Mouse (Mus musculus) testis, adult 2 months (tissue): Measurements from ENCODE around the gene Hsph1. TPM values are rescaled to one million over a fixed set of nuclear protein-coding genes. Genes with fewer than 3 reads are reported as not detected.

Experiments used
- H3K27ac ChIP-seq: fragments of 200-500 bp; 2 replicates; pipeline ENCODE4 v1.5.1; 2012; ENCODE audit warnings: low read depth, low read length; ENCODE audit not compliant: control insufficient read depth, insufficient read depth
- H3K27me3 ChIP-seq: fragments of 200-500 bp; 2 replicates; pipeline ENCODE4 v1.6.1; 2012; ENCODE audit warnings: mild to moderate bottlenecking, low read length, moderate library complexity; ENCODE audit not compliant: control insufficient read depth, insufficient read depth
- H3K36me3 ChIP-seq: fragments of 200-500 bp; 2 replicates; pipeline ENCODE4 v1.6.1; 2012; ENCODE audit warnings: mild to moderate bottlenecking, low read length; ENCODE audit not compliant: control insufficient read depth, insufficient read depth
- H3K4me1 ChIP-seq: fragments of 200-500 bp; 2 replicates; pipeline ENCODE4 v1.6.1; 2012; ENCODE audit warnings: low read length; ENCODE audit not compliant: control insufficient read depth, insufficient read depth
- H3K4me3 ChIP-seq: fragments of 200-500 bp; 2 replicates; pipeline ENCODE4 v1.5.1; 2012; ENCODE audit warnings: low read depth, mild to moderate bottlenecking, low read length, moderate library complexity, mixed read lengths; ENCODE audit not compliant: control insufficient read depth
- CTCF ChIP-seq: fragments of 200-500 bp; IDR thresholded peaks from 2 replicates; pipeline ENCODE4 v1.5.1; 2012; ENCODE audit warnings: low read depth, mild to moderate bottlenecking, inconsistent platforms, low read length, moderate library complexity; ENCODE audit not compliant: control insufficient read depth, insufficient read depth, insufficient replicate concordance
- POLR2A ChIP-seq: fragments of 200-500 bp; IDR thresholded peaks from 2 replicates; pipeline ENCODE4 v1.6.1; 2012; ENCODE audit warnings: low read depth, mild to moderate bottlenecking, inconsistent platforms, low read length, moderate library complexity; ENCODE audit not compliant: control insufficient read depth
- polyA plus RNA-seq: library from polyadenylated mRNA; depleted of rRNA; stranded (reverse); fragments of >200 nt; gene quantifications from 2 replicates; pipeline ENCODE4 v1.2.3, GENCODE M21; 2012; rRNA removed

Hsph1 gene
- polyA plus RNA-seq, result 19.7 and 22.7 TPM in 2 replicates

DNA sequence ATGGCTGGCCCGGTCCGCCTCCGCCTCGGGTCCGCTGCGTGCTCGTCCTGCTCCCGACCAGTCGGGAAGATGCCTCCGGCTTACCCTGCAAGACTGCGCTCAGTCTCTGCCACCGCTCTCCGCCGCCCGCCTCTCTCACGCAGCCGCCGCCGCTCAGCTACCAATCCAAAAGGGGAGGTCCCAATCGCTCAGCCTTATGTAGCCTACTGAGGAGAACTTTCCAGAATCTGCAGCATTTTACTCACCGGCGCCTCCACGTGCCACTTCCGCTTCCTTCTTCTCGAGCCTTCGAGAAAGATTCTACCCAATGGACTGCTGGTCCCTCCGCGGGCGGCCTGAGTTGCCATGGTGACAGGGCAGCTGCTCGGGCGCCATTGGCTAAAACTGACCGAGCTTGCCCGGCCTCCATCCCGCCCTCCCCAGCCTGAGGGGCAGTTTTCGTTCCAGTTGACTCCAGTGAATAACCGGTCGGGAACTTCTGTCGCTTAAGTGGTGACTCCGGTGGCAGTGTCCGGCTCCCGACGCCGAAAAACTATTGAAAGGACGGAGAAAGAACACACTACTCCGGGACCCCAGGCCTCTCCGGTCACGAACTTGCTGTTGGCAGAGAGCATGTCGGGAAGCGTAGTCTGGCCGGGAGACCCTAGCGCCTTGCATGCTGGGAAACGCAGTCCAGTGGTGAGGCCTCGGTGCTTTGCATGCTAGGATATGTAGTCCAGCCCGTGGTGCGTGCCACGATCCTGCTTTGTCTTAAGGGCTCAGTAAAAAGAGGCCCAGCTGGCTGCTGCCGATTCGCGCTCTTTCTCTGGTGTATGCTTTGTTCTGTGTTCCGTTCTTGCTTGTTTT lies at the start of gene Hsph1:
Gene Hsph1 (minus strand): TSS at position 302 of the 846 bp plus-strand sequence.
- TF ChIP-seq POLR2A (peak; percentile 79), CTCF (no peak)
- Histone ChIP-seq H3K4me3 (peak within 1 kb of the TSS; percentile 94), H3K27me3 (no peaks in the 10 kb centered on the region), H3K27ac (peak within 1 kb of the TSS; percentile 96), H3K36me3 (peaks cover 1% of the 10 kb centered on the region), H3K4me1 (no peaks in the 10 kb centered on the region; the same call in 1 of the 2 replicates)

- no peaks in the 10 kb centered on the region for H3K27me3 ChIP-seq
- H3K36me3 ChIP-seq, result no peaks in the 10 kb centered on the region
- TF ChIP-seq POLR2A, result no peak
- TF ChIP-seq CTCF, result no peak
- H3K27ac ChIP-seq, result no peak overlapping the region
- H3K4me3 ChIP-seq, result no peak overlapping the region
- H3K4me1 ChIP-seq, result peaks cover 2% of the 10 kb centered on the region
These were observed 44.8 kb upstream of the Hsph1 start for GRCm38 (mm10) chr5:149680946-149681345.

DNA sequence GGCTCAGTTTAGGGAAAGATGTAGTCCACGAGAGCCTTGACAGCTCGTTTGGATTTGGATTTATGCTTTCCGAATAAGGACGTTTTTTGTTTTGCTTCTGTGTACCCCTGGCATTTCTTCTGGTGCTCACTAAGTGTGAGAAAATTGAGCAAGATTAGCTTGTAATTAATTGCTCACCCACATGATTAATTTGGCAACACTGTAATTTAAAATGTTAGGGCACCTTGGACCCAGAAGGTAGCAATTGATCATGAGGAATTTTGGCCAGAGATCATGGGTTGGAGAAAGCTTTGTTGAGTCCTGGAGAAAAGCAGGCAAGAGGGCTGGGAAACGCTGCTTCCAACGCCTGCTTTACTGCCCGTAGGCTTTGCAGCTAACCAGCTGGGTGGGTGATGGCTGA lies 43.7 kb upstream of the Hsph1 start:
- no peaks in the 10 kb centered on the region for H3K27me3 ChIP-seq
- TF ChIP-seq CTCF, result no peak
- no peak for TF ChIP-seq POLR2A
- no peaks in the 10 kb centered on the region for H3K36me3 ChIP-seq
- H3K27ac ChIP-seq, result no peak overlapping the region
- no peak overlapping the region for H3K4me3 ChIP-seq
- peaks cover 2% of the 10 kb centered on the region for H3K4me1 ChIP-seq

DNA sequence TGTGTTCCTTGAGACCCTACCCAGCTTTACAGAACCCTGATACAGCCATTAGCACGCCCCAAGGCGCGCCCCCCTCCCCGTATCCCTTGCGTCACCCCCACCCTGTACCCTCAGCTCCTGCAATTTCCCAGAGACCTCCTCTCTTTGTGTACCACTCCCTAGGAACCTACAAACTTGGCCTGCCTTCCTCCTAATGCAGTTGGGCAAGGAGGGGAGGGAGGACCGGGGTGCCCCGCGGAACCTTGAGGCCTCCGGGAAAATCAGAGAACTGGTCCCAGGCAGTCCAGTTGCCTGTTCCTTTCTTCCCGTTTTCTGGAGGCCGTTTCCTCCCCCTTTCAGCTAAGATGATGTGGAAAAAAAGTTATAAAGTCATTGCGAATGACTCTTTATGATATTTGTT lies 43.2 kb upstream of the Hsph1 start:
- Histone ChIP-seq H3K4me3 (no peak overlapping the region), H3K27me3 (no peaks in the 10 kb centered on the region), H3K4me1 (peaks cover 2% of the 10 kb centered on the region), H3K36me3 (no peaks in the 10 kb centered on the region), H3K27ac (no peak overlapping the region)
- TF ChIP-seq CTCF, result no peak
- TF ChIP-seq POLR2A, result no peak

DNA sequence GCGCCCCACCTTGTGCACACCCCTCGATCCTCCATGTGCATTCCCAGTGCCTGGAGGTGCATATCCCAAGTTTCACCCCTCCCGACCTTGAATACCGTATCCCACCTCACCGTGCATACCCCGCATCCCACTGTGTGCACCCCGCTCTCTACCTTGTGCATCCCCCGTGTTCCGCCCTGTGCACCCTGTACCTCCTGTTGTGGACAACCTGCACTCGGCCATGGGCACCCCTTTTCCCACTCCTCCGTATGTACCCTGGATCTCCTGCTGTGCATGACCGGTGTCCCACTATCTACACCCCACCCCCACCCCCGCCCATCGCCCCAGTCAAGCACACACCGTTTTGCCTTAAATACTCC lies 42.8 kb upstream of the Hsph1 start:
- H3K4me3 ChIP-seq, result peak overlapping the region; percentile 88
- peaks cover 2% of the 10 kb centered on the region for H3K4me1 ChIP-seq
- TF ChIP-seq POLR2A (no peak), CTCF (no peak)
- H3K36me3 ChIP-seq, result no peaks in the 10 kb centered on the region
- H3K27ac ChIP-seq, result no peak overlapping the region
- H3K27me3 ChIP-seq, result no peaks in the 10 kb centered on the region

DNA sequence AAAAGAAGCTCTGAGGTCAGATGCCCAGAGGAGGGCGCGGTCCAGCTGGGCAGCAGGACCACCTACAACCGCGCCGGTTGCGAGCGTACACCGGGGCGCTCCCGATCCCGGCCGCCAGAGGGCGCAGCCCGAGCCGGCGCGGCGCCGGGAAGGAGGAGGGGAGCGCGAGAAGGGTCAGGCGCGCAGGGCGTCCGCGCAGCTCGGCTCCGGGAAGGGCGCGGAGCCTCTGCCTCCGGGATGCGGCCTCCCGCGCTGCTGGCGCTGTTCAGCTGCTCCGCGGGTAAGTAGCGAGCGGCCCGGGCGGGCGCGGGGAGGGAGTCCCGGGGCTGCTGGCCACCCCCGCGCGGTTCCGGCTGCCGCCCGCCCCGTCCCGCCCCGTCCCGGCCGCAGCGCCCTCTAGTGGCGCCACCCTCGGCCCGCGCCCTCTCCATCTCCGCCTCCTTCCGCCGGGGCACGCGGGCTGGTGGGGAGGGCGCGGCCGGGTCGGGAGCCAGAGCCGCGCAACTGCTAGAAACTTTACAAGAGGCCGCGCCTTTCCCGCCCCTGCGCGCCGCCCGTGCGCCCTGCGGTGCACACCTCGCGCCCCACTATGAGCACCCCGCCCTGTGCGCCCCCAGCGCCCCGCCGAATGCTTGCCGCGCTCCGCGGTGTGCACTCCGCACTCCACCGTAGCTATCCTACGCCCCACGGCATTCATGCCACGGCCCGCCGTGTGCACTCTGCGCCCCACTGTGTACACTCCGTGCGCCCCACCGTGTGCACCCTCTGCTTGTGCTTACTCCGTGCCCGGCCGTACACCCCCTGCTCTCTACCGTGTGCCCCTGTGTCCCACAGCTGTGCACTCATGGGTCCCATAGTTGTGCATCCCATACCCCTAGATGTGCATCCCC lies 42.2 kb upstream of the Hsph1 start, which contains the start of gene B3glct:
Gene B3glct (plus strand): TSS at position 131 of the 890 bp plus-strand sequence.
- TF ChIP-seq POLR2A, result no peak
- peak; percentile 85 for TF ChIP-seq CTCF
- H3K4me1 ChIP-seq, result peaks cover 2% of the 10 kb centered on the region
- H3K36me3 ChIP-seq, result no peaks in the 10 kb centered on the region
- H3K27ac ChIP-seq, result no peak within 1 kb of the TSS
- H3K4me3 ChIP-seq, result peak within 1 kb of the TSS; percentile 88
- H3K27me3 ChIP-seq, result no peaks in the 10 kb centered on the region

DNA sequence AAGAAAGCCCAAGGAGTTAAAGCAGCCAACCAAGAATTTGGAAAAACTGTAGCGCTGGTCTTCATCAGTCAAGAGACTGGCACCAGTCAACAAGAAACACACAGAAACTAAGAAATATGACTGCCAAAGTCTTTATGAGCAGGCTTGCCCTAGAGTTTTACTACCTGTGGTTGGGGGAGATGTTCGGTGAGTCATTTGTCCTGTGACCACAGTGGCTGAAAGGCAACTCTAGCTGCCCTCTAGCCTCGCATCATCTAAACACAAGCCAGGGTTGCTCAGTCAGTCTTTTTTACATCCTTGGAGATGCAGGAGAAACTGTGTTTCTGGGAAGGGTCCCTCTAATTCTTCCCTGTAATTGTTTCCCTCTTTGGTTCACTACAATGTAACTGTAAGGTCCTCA lies 41.0 kb upstream of the Hsph1 start:
- Histone ChIP-seq H3K4me3 (no peak overlapping the region), H3K36me3 (no peaks in the 10 kb centered on the region), H3K4me1 (peaks cover 2% of the 10 kb centered on the region), H3K27me3 (no peaks in the 10 kb centered on the region), H3K27ac (no peak overlapping the region)
- TF ChIP-seq POLR2A (no peak), CTCF (no peak)
